Mouse (Mus musculus) yolk sac, embryonic 10.5 days (tissue): ENCODE data around the gene Dennd6a.

Experiments
- DNase-seq: peaks from one replicate; pipeline ENCODE4 v3.0.0-alpha.2; 2017; ENCODE audit warnings: low spot score

Gene Dennd6a

DNA sequence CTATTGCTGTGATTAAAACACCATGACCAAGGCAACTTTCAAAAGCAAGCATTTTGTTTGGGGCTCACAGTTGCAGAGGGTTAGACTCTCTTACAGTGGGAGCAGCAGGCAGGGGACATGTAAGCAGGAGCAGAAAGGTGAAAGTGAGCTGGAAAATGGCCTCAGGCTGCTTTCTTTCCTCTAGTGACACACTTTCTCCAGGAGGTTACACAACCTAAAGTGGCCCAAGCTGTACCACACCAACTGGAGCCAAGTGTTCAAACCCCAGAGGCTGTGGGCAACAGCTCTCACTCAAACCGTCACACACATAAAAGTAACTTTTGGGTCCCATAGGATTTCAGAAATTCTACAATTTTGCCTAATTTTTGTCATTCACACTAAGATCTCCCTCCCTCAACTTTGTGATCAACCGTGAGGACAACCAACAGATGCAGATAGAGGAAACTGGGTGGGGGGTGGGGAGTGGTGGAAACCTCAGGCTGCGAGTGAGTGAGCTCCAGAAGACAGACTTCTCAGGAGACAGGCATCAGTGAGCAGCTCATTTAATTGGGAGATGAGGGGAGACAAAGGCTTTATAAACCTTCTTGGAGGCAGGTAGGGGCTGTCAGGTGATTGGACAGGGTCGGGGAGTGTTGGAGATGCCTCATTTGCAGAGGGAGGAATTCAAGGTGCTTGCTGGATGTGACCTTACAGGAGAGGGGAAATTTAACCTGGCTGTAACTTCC, 1.5 kb upstream of the Dennd6a start:
- DNase-seq: no peak

DNA sequence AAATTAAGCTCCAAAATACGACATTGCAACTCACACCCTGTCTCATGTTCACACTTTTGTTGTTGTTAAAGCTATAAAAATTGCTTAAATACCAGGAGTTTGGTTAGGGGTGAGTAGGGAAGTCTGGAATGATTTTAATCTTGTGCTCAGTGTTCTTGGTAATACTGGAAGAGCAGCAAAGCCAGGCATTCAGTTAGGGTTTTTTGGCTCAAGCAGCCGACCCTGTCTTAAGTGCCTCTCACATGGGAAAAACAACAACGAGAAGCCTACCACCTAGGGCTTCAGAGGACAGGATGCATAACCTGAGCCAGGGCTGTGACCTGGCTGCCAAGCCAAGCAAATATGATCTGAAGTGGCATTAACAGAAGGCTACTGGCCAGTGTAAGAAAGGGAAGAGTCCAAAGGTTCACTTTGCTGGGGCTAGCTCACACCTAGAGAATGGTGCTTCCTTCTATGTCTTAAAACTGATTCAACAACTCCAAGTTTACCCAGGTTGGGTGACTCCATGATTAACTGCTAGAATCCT, 2.7 kb downstream of the Dennd6a start:
- no peak for DNase-seq

DNA sequence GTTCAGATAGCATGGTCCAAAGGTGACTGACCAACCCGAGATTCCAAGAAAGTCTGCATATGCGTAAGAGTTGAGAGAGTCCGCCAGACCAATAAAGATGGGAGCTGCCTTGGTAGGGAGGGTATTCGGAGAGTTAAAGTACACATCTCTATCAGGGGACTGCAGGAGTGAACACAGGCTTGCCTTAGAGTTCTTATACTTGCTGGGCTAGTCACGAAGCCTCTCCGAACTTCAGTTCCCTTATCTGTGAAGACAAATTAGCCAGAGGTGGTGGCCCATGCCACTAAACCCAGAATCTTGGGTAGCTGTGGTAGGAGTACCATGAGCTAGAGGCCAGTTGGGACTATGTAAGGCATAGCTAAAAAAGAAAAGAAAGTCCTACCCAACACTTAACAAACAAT, 5.1 kb downstream of the Dennd6a start:
- peak; percentile 84 for DNase-seq

DNA sequence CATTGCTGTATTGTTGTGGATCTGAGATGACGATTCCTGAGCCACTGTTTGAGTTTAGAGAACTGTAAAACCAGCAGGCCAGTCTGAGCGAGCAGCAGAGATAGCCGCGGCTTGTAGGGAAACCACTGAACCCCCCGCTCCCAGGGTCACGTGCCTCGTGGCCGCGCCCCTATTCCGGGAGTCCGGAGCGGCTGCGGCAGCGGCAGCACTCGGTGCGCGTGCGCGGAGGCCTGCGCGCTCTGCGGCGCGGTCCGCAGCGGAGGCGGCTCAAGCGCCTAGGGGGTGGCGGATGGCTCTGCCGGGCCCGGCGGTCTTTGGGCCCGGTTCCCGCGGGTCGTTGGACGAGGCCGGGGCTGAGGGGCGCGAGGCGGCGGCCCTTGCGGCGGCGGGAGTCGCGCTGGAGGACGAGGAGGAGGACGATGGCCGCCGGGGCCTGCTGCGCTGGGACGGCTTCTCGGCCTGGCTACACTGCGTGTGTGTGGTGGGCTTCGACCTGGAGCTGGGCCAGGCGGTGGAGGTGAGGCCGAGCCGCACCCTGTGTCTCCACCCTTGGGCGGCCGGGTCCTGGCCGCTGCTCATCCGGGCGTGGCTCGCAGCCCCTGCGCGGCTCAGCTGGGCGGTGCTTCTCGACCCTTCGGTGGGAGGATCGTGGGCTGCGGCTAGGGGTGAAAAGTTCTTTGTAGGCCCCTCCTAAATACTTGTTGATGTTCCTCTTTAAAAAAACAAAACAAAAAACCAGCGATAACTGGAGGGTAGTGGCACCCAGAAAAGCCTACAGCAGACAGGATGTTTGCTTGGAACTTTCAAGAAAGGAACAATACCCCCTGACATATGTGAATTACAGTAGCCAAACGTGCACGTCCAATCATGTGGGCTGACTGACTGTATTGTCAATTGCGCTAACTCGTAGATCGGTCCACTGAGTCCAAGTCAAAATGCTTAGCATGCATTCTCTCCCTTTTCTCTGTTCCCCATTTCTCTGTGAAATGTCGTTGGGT, 6.0 kb downstream of the Dennd6a start:
- peak; percentile 90 for DNase-seq

DNA sequence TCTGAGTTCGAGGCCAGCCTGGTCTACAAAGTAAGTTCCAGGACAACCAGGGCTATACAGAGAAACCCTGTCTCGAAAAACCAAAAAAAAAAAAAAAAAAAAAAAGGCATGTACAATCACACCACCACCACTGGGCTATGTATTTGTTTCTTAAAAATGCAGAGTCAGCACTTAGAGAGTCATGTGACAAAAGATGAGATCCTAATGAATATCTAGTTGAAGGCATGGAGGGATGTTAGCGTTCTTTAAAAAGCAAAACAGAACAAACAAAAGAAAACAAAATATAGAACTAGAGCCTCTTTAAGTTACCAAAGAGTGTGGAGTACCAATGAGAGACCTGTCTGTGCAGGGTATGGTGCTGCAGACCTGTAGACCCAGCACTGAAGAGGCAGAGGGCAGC, 10.0 kb downstream of the Dennd6a start:
- no peak for DNase-seq

DNA sequence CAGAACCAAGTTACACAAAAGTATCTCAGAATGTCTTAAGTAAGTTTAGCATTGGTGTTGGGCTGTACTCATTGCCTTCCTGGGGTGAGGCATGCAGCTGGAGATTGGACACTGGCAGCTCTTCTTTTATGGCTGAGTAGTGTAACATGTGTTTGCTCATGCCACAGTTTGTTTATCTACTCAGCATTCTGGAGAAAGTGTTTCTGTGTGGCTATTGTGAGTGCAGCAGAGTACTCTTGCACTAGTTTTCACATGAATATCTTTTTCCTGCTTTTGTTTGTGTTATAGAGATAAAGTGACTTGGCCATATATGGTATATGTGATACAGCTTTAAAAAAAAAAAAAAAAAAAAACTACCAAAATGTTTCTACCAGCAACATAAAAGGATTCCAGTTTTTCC, 13.5 kb downstream of the Dennd6a start:
- DNase-seq: peak; percentile 4

DNA sequence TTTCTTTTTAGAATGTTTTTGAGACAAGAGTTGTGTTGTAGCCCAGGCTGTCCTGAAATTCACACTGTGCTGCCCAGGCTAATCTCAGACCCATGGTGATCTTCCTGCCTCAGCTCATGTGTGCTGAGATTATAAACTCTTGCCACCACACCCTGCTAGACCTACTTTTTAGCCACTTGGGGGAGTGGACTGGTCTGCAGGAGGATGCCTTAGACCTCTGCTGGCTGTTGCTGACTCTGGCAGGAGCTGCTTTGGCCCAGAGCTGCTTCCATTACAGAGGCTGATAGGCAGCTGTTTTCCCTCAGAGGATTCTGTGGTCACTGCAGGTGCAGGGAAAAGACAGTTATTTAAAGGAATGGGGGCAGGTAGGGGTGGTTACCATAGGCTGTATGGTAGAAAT, 17.7 kb downstream of the Dennd6a start:
- no peak for DNase-seq

DNA sequence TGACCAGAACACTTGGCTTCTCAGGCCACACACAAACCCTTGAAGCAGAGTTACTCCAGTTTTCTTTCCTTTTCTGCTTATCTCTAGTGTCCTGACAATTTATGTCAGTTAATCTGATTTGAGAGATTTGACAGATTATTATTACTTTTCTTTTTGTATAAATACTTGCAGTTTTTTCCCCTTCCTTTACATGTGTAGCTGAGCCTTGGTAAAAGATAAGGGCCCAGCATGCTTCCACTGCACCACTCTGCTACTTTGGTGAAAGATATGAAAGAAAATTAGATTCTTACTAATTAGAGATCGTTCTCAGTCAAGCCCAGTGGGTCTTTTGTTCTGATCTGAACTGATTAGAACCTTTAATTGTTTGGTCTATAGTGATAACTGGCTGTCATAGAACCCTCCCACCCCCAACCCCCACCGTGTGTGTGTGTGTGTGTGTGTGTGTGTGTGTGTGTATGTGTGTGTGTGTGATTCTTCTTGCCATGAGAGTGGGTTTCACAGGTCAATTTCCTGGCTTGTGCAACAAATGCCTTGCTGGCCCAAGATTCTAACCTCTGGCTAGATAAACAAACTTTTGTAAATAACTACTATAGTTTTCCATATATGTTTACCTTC, 19.7 kb downstream of the Dennd6a start:
- DNase-seq: peak; percentile 11

DNA sequence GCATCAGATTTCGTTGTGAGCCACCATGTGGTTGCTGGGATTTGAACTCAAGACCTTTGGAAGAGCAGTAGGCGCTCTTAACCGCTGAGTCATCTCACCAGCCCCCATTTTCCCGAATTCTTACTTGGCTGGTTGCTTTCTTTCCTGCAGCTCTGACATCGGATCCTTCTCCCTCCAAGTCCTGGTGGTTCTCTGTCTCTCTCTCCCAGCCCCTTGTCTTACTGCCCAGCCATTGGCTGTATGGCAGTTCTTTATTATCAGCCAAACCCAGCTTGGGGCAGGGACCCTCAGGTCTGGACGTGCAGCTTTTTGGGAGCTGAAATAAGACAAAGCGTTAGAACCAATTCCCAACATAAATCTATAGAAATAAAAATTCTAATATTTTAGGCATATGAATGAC, 21.5 kb downstream of the Dennd6a start:
- no peak for DNase-seq

DNA sequence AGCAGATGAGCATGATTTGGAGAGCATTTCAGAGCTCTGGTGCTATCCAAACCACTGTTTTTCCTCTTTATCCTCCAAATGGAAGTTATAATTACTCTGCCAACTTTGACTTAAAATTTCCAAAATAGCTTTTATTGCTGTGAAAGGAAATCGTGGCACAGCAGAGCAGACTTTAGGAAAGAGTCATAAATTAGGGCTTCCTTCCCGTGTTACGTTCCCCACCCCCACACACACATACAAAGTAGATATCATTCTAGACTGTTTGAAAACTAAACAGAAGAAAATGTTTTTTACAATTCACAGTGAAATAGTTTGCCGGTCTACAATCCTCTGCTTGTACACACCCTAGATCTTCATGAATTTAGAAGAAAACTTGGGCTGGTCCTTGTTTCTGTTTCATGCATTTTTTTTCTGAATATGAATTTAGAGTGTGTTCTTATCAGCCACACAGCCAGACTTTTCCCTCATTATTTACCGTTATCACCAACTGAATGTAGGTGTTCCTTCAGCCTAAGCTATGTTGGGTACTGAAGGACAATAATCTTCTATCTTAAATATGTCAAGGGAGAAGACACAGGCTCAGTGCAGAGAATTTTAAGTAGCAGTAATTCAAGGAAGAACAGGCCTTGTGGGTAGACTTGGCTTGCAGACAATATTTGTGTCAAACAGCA, 22.2 kb downstream of the Dennd6a start:
- no peak for DNase-seq

DNA sequence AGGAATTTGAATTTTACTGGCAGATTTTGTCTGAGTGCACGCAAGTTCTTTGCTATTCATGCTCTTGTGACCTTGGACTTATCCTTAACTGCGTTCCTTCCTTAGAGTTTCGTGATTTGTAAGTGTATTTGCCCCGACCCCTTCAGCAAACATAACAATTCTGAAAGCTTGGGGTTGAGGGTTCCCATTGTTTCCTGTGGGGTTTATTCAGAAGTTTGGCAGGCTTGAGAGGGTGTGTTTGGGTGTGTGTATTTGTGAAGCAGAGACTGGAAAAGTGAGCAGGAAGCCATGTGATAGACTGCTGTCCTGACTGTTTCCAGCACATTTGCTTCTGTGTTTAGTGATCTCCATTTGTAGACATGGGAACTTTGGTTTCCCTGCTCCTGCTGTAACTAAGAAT, 31.7 kb downstream of the Dennd6a start:
- no peak for DNase-seq

DNA sequence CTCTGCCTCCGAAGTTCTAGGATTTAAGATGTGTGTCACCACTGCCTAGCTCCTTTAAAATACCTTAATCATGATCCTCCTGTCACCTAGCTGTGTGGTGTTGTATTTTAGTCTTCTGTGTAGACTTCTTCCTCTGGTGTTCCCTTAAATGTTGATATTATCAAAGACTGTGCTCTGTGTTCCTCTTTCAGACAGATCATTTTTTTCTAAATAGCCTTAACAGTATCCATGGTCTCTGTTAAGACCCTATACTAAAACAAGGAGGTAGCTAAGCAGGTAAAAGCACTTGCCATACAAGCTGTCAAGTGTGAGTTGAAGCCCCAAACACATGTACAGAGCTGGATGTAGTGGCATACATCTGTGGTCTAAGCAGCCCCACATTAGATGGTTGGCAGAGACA, 36.0 kb downstream of the Dennd6a start:
- no peak for DNase-seq

DNA sequence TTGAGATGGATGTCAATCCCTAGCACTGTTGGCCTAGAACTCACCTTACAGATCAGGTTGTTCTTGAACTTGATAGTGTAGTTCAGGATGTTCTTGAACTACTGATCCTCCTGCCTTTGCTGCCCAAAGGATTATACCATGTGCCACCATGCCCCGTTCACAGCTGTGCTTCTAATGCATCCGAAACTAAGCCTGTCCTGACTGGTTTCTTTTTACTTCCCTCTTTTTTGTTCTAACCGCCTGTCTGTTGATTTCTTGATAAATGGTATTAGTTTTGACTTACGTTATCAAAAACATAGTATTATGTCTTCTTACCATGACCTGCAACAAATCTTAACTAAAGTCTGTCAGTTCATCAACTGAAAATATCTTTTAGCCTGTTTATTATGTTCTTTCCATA, 37.0 kb downstream of the Dennd6a start:
- DNase-seq: no peak

DNA sequence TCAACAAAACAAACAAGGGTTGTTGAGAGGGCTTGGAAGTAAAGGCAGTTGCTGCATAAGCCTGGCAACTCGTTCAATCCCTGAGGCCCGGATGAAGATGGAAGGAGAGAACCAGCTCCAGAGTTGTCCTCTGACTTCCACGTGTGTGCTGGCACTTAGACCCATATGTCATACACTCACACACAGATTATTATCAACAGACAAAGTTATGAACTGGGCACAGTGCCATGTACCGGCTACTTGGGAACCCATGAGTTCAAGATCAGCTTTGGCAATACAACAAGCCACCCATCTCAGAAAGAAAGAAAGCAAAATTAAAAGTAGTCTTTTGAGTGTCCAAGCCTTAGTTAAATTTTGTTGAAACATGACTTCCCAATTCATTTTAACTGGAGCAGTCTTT, 51.6 kb downstream of the Dennd6a start:
- no peak for DNase-seq

DNA sequence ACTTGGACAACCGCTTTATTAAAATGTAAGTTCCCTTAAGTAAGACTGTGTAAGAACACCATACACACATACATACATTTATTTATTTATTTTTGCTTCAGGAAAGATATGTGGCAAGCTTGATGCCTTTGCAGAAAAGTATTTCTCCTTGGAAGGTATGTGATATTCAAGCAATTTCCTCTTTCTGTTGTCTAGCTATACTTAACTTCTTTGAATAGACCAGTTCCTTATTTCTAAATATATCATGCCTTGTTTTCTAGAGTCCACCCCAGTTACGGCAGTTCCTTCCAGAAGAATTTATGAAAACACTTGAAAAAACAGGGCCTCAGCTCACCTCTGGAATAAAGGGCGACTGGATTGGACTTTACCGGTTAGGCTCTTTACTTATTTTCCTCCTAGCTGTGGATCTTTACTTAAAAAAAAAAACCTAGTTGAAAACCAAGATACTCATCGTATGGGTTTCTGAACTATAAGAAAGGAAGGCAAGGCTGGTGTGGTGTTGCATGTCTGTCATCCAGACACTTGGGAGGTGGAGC, 53.0 kb downstream of the Dennd6a start:
- no peak for DNase-seq

DNA sequence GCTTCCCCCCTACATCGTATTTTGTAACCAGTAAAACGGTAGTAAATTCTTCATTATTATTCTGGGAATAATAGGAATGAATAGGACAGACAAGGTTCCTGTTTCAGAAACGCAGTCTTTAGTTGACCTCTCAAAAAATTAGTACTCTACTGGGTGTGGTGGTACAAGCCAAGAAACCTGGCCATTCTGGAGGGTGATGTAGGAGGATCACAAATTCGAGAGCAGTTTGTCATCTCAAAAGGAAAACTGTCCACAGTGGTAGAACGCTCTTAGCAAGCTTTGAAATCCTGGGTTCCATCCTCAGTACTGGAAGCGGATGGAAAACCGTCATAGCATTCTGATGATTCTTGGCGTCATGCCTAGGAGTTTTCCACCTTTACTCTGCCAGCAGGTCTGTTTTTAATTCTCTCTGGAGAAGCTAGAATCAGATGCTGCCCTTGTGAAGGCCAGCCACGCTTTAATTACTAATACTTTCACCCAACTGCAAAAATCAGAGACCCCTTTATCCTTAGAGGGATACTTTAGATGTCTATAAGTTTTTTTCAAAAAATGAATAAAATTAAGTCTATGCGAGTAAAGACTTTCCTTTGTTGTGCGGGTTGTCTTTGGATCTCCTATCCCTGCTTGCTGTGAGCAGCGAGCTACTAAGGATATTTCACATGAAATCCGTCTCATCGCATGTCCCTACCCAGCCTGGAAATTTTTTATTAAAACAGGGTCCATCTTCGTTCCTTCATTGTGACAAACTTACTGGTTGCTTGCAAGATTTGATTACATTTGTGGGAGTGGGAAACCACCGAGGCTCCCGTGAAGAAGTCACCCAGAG, 63.6 kb downstream of the Dennd6a start:
- DNase-seq: peak; percentile 17

DNA sequence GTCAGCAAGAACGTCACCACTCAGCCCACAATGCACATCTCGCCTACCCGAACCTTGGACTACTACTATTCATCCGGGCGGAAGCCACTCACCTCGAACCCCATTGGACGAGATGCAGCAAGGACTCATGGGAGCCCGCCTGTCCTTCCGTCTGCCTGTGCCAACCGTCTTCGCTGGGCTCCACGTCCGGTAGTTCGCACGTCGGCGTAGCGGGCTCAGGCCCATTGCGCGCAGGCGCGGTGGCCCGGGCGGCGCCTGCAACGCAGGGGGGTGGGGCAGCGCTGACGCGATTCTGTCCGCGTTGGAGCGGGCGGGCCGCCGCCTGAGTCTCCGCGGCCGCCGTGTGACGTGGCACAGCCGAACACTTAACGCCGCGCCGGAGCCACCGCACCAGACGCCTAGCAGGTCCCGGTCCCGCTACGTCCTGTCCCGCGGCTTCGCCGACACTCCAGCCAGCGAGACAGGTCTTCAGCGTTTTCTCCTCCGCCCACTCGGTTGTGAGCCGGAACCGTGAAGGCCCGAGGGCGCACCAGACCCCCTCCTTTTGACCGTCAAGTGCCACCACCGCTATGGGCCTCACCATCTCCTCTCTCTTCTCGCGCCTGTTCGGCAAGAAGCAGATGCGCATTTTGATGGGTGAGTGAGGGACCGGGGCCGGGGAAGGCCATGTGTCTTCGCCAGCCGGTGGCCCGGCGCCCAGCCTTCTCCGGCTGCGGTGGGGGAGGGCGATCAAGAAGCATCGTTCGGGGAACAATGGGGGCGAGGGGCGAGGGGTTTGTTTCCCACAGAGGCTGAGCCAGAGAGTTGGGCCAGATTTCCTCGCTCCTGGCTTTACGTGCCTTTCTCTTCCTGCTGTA, 64.4 kb downstream of the Dennd6a start, which contains the start of gene Arf4:
Gene Arf4 (plus strand): TSS at position 224 of the 857 bp plus-strand sequence.
- peak; percentile 98 for DNase-seq

DNA sequence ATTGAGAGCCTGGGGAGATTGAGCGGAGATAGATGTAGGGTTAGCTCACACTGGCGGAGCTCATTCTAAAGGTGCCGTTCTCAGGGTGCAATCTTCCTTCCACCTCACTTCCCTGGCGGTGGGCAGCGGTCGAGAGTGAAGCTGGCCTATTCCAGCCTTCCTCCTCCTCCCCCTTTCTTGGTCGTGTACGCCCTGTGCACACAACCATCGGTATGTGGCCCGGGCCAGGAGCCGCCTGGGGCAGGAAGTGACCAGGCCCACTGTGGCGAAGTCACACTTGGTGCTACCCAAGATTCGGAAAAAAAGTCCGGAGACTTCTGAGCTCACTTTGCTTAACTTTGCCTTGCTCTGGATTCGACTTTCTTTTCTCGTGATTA, 65.0 kb downstream of the Dennd6a start:
- peak; percentile 69 for DNase-seq

DNA sequence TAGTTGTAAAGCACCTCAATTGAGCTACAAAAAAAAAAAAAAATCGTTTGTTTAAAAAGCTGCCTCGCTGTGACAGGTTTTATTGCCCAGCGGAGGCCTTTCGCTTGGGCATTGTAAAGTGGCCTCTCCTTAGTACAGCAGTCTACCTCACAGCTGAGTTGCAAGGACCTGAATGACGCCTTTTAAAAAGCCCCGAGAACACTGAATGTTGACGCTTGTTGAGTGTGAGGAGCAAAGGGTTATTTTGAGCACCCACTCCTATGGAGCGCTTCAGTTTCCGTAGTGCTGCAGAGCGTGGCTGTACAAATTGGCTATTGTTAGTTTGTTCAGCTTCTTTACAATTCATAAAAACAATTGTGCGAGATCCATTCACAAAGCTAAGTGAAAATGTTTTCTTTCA, 65.6 kb downstream of the Dennd6a start:
- peak; percentile 6 for DNase-seq

DNA sequence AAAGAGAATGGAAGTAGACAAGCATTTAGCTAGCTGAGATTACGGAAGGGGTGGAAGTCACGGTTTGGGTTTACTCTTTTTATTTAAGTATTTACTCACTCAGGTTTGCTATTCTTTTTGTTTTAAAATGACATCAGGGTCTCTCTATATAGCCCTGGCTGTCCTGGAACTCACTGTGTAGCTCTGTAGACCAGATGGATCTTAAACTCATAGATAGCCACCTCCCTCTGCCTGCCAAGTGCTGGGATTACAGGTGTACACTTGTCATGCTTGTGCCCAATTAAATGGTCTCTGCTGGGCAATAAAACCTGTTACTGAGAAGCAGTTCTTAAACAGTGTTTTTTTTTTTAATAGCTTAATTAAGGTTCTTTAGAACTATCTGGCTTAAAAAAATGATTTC, 66.3 kb downstream of the Dennd6a start:
- DNase-seq: no peak
